Mouse (Mus musculus): ENCODE results near the gene Evl. TPM values are rescaled to one million over a fixed set of nuclear protein-coding genes. Genes with fewer than 3 reads are reported as not detected.

Gene Evl
- total and polyA plus RNA-seq, 3 experiments = 3.2 to 29.3 (median 11.3) TPM

- in situ Hi-C loops (cut with MboI; ENCODE audit: low pct_ligation_motif_present, low pct_unique_long_range_greater_than_20kb, low sequenced_read_pairs) (no loop called here), dilution Hi-C loops (cut with MboI; ENCODE audit: extremely low pct_ligation_motif_present, extremely low pct_unique_long_range_greater_than_20kb, low sequenced_read_pairs) (no loop called here)
- H3K9me3 ChIP-seq (replicated peaks; ENCODE audit: low read length) = no peaks in the 10 kb centered on the region
These were observed 39.1 kb upstream of the Evl start for GRCm38 (mm10) chr12:108515464-108515863.

GRCm38 (mm10) chr12:108519374-108519773 is 35.1 kb upstream of the Evl start:
- in situ Hi-C loops (cut with MboI; ENCODE audit: low pct_ligation_motif_present, low pct_unique_long_range_greater_than_20kb, low sequenced_read_pairs) = no loop called here
- dilution Hi-C loops (cut with MboI; ENCODE audit: extremely low pct_ligation_motif_present, extremely low pct_unique_long_range_greater_than_20kb, low sequenced_read_pairs) = no loop called here
- Histone ChIP-seq H3K4me2 (ENCODE audit: insufficient read depth, low read depth, poor library complexity, severe bottlenecking) (no peak overlapping the region), H3K4me3 (replicated peaks in 1 of 3; ENCODE audit: low read depth in 2 of 3, low read length in 2 of 3, poor library complexity in 1 of 3) (no peak overlapping the region), H3K4me1 (ENCODE audit: control insufficient read depth in 1 of 2, insufficient read depth in 2 of 2) (no peaks in the 10 kb centered on the region), H3K79me2 (replicated peaks; ENCODE audit: control insufficient read depth, extremely low read depth, insufficient read depth, poor library complexity, severe bottlenecking) (no peaks in the 10 kb centered on the region), H3K9me3 (replicated peaks; ENCODE audit: low read length) (no peaks in the 10 kb centered on the region), H3K27me3 (replicated peaks) (peaks cover 45% of the 10 kb centered on the region), H3K9ac (ENCODE audit: insufficient read depth, low read depth) (no peak overlapping the region), H3K27ac (ENCODE audit: insufficient read depth, low read depth) (no peak overlapping the region), H3K36me3 (replicated peaks in 1 of 2; ENCODE audit: control insufficient read depth in 1 of 2, insufficient read depth in 1 of 2, low read length in 1 of 2) (no peaks in the 10 kb centered on the region)
- TF ChIP-seq EP300 (IDR thresholded peaks at IDR 0.05; ENCODE audit: low read length) (no peak), KAT2A (IDR thresholded peaks at IDR 0.05; ENCODE audit: insufficient replicate concordance, low read length) (no peak), MAZ (IDR thresholded peaks at IDR 0.05; ENCODE audit: low read depth, low read length) (no peak), HCFC1 (IDR thresholded peaks at IDR 0.05; ENCODE audit: low read depth, low read length) (no peak), ZNF384 (IDR thresholded peaks at IDR 0.05; ENCODE audit: low read depth, low read length) (no peak), RAD21 (IDR thresholded peaks at IDR 0.05; ENCODE audit: low read depth, low read length) (no peak), TCF12 (IDR thresholded peaks at IDR 0.05; ENCODE audit: low read depth, low read length) (no peak)
- DNase-seq (ENCODE audit: extremely low read depth) = no peak

More at GRCm38 (mm10) chr12:108515464-108515863, 39.1 kb upstream of the Evl start:
- no peak for DNase-seq (ENCODE audit: extremely low read depth)
- Histone ChIP-seq H3K4me1 (ENCODE audit: control insufficient read depth in 1 of 2, insufficient read depth in 2 of 2) (no peaks in the 10 kb centered on the region), H3K9ac (ENCODE audit: insufficient read depth, low read depth) (no peak overlapping the region), H3K79me2 (replicated peaks; ENCODE audit: control insufficient read depth, extremely low read depth, insufficient read depth, poor library complexity, severe bottlenecking) (no peaks in the 10 kb centered on the region), H3K36me3 (replicated peaks in 1 of 2; ENCODE audit: control insufficient read depth in 1 of 2, insufficient read depth in 1 of 2, low read length in 1 of 2) (no peaks in the 10 kb centered on the region), H3K27ac (ENCODE audit: insufficient read depth, low read depth) (no peak overlapping the region), H3K4me3 (replicated peaks in 1 of 3; ENCODE audit: low read depth in 2 of 3, low read length in 2 of 3, poor library complexity in 1 of 3) (no peak overlapping the region), H3K27me3 (replicated peaks) (peaks cover 75% of the 10 kb centered on the region), H3K4me2 (ENCODE audit: insufficient read depth, low read depth, poor library complexity, severe bottlenecking) (no peak overlapping the region)
- TF ChIP-seq ZC3H11A (IDR thresholded peaks at IDR 0.05; ENCODE audit: low read depth, low read length) (no peak), MAZ (IDR thresholded peaks at IDR 0.05; ENCODE audit: low read depth, low read length) (no peak), POLR2AphosphoS2 (IDR thresholded peaks at IDR 0.05; ENCODE audit: low read depth, low read length) (no peak), MAFK (IDR thresholded peaks at IDR 0.05; ENCODE audit: insufficient replicate concordance, low read length) (no peak), ZMIZ1 (IDR thresholded peaks at IDR 0.05; ENCODE audit: low read depth, low read length) (no peak), E2F4 (IDR thresholded peaks at IDR 0.05; ENCODE audit: insufficient replicate concordance, low read depth, low read length) (no peak), TCF12 (IDR thresholded peaks at IDR 0.05; ENCODE audit: low read depth, low read length) (no peak)

- dilution Hi-C loops (cut with MboI; ENCODE audit: extremely low pct_ligation_motif_present, extremely low pct_unique_long_range_greater_than_20kb, low sequenced_read_pairs) = no loop called here
- Histone ChIP-seq H3K9me3 (replicated peaks; ENCODE audit: low read length) (no peaks in the 10 kb centered on the region), H3K27me3 (replicated peaks) (peaks cover 67% of the 10 kb centered on the region), H3K4me2 (ENCODE audit: insufficient read depth, low read depth, poor library complexity, severe bottlenecking) (no peak overlapping the region), H3K27ac (ENCODE audit: insufficient read depth, low read depth) (no peak overlapping the region), H3K79me2 (replicated peaks; ENCODE audit: control insufficient read depth, extremely low read depth, insufficient read depth, poor library complexity, severe bottlenecking) (no peaks in the 10 kb centered on the region), H3K9ac (ENCODE audit: insufficient read depth, low read depth) (no peak overlapping the region), H3K36me3 (replicated peaks in 1 of 2; ENCODE audit: control insufficient read depth in 1 of 2, insufficient read depth in 1 of 2, low read length in 1 of 2) (no peaks in the 10 kb centered on the region), H3K4me3 (replicated peaks in 1 of 3; ENCODE audit: low read depth in 2 of 3, low read length in 2 of 3, poor library complexity in 1 of 3) (no peak overlapping the region), H3K4me1 (ENCODE audit: control insufficient read depth in 1 of 2, insufficient read depth in 2 of 2) (no peaks in the 10 kb centered on the region)
- DNase-seq (ENCODE audit: extremely low read depth) = peak; percentile 51
- in situ Hi-C loops (cut with MboI; ENCODE audit: low pct_ligation_motif_present, low pct_unique_long_range_greater_than_20kb, low sequenced_read_pairs) = no loop called here
- TF ChIP-seq CTCF (conservative IDR thresholded peaks at IDR 0.05 in 1 of 2, IDR thresholded peaks at IDR 0.05 in 1 of 2; ENCODE audit: low read depth in 2 of 2, low read length in 2 of 2) (peak; percentile 50 to 71), ZNF384 (IDR thresholded peaks at IDR 0.05; ENCODE audit: low read depth, low read length) (no peak)
These were observed 25.3 kb upstream of the Evl start for GRCm38 (mm10) chr12:108529214-108529613.
